Mouse (Mus musculus) heart, adult 8-10 months (tissue): ENCODE results near the gene Smim17. TPM values are rescaled to one million over a fixed set of nuclear protein-coding genes. Genes with fewer than 3 reads are reported as not detected.
"Not testable (repeated sequence)": the region's sequence is repeated elsewhere in the genome, so short reads cannot be mapped to it uniquely, and the experiment has no call there.

Experiments used
- DNase-seq: peaks from one replicate; pipeline ENCODE4 v3.0.0; 2022; ENCODE audit warnings: low spot score
- total RNA-seq, 4 experiments: library from RNA; stranded (reverse); gene quantifications; 2 replicates each; pipeline ENCODE4 v1.2.4; 2022

Smim17 gene
- not detected for total RNA-seq

- DNase-seq = peak; percentile 17
Observed at GRCm38 (mm10) chr7:6397996-6398975, at the start of gene Smim17. Gene Smim17 (plus strand): TSS chr7:6398715.

- peak; percentile 24 for DNase-seq
Observed at GRCm38 (mm10) chr7:6358121-6358520, 40.4 kb upstream of the Smim17 start.

GRCm38 (mm10) chr7:6358937-6359590 lies 39.5 kb upstream of the Smim17 start:
- peak; percentile 50 for DNase-seq

- DNase-seq = no peak
Observed at GRCm38 (mm10) chr7:6360477-6361060, 37.9 kb upstream of the Smim17 start.

- DNase-seq = no peak
Observed at GRCm38 (mm10) chr7:6361756-6362155, 36.8 kb upstream of the Smim17 start.

- peak; percentile 98 for DNase-seq
Observed at GRCm38 (mm10) chr7:6362268-6363046, 36.1 kb upstream of the Smim17 start.

GRCm38 (mm10) chr7:6363047-6363488 lies 35.4 kb upstream of the Smim17 start, which contains the start of gene Zfp78:
Gene Zfp78 (plus strand): TSS chr7:6363280.
- DNase-seq = no peak

- no peak for DNase-seq
Observed at GRCm38 (mm10) chr7:6364761-6365160, 33.8 kb upstream of the Smim17 start.

GRCm38 (mm10) chr7:6367185-6367584 lies 31.3 kb upstream of the Smim17 start:
- DNase-seq = no peak

GRCm38 (mm10) chr7:6368146-6368545 lies 30.4 kb upstream of the Smim17 start:
- not testable (repeated sequence) for DNase-seq

- DNase-seq = no peak
Observed at GRCm38 (mm10) chr7:6369460-6369859, 29.1 kb upstream of the Smim17 start.

- no peak for DNase-seq
Observed at GRCm38 (mm10) chr7:6372993-6373392, 25.5 kb upstream of the Smim17 start.

- no peak for DNase-seq
Observed at GRCm38 (mm10) chr7:6378441-6378840, 20.1 kb upstream of the Smim17 start.

- DNase-seq = no peak
Observed at GRCm38 (mm10) chr7:6381431-6381830, 17.1 kb upstream of the Smim17 start.

- peak; percentile 93 for DNase-seq
Observed at GRCm38 (mm10) chr7:6383044-6383455, 15.5 kb upstream of the Smim17 start, which contains the start of gene Zfp28. Gene Zfp28 (plus strand): TSS chr7:6383295.

GRCm38 (mm10) chr7:6384011-6384410 lies 14.5 kb upstream of the Smim17 start:
- no peak for DNase-seq

- peak; percentile 48 for DNase-seq
Observed at GRCm38 (mm10) chr7:6386995-6387394, 11.5 kb upstream of the Smim17 start.

- no peak for DNase-seq
Observed at GRCm38 (mm10) chr7:6388971-6389370, 9.5 kb upstream of the Smim17 start.

GRCm38 (mm10) chr7:6389449-6389848 lies 9.1 kb upstream of the Smim17 start:
- no peak for DNase-seq

- DNase-seq = peak; percentile 91
Observed at GRCm38 (mm10) chr7:6410043-6410442, 11.5 kb downstream of the Smim17 start, which contains the start of gene Gm20715. Gene Gm20715 (plus strand): TSS chr7:6410277.
